Mouse (Mus musculus) limb, embryonic 10.5 days (tissue): ENCODE results near the gene Gm44579. TPM values are rescaled to one million over a fixed set of nuclear protein-coding genes. Genes with fewer than 3 reads are reported as not detected.

Experiments
- DNase-seq: peaks from one replicate; pipeline ENCODE4 v3.0.0-alpha.2; 2017; ENCODE audit warnings: low spot score
- H3K27ac ChIP-seq: fragments of 300-500 bp; sonication (generic); 2 replicates; pipeline ENCODE4 v1.5.1; 2016; ENCODE audit warnings: mild to moderate bottlenecking
- H3K27me3 ChIP-seq: fragments of 300-500 bp; sonication (generic); 2 replicates; pipeline ENCODE4 v1.6.1; 2016; ENCODE audit warnings: low read depth, mild to moderate bottlenecking; ENCODE audit not compliant: poor library complexity, severe bottlenecking
- H3K36me3 ChIP-seq: fragments of 300-500 bp; sonication (generic); 2 replicates; pipeline ENCODE4 v1.6.1; 2016; ENCODE audit warnings: mild to moderate bottlenecking, moderate library complexity
- H3K4me1 ChIP-seq: fragments of 300-500 bp; sonication (generic); 2 replicates; pipeline ENCODE4 v1.6.1; 2016
- H3K4me3 ChIP-seq: fragments of 300-500 bp; sonication (generic); 2 replicates; pipeline ENCODE4 v1.5.1; 2016; ENCODE audit warnings: mild to moderate bottlenecking, moderate library complexity
- H3K9me3 ChIP-seq: fragments of 300-500 bp; sonication (generic); replicated peaks from 2 replicates; pipeline ENCODE4 v1.6.1; 2016; ENCODE audit warnings: mild to moderate bottlenecking
- WGBS: fragments of 180-500 bp; shearing (Covaris S2); methylation state at CpG from one replicate; pipeline ENCODE4 v1.1.7; 2016; 5-methylcytosine and 5-hydroxymethylcytosine counted together
- polyA plus RNA-seq: library from polyadenylated mRNA; unstranded; fragments of >200 nt; fragmentation: Nextera tagmentation; extraction: Ambion mirVana; gene quantifications from 2 replicates; pipeline ENCODE4 v1.2.1, GENCODE M21; 2016

The Gm44579 gene
- polyA plus RNA-seq, 1 experiment from 2014 or later: not detected

DNA sequence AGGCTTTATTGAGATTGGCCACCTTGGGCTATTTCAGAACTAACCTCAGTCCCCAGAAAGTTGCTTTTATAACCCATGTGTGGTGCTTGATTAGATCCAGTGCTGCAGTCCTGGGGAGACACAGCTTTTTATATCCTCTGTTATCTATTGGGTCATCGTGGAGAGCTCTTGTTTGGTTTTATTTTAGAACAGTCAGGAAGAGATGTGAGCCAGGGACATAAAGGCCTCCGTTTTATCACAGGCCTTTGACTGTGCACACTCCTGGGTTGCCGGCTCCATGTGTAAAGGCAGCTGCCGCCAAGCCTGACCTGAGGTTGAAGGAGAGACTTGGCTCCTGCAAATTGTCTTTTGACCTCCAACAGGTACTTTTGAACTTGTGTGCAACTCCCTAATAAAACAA lies 58.2 kb downstream of the Gm44579 start:
- 60% methylated on average over 4 of the region's 4 CpGs for WGBS
- H3K27ac ChIP-seq: no peak overlapping the region

DNA sequence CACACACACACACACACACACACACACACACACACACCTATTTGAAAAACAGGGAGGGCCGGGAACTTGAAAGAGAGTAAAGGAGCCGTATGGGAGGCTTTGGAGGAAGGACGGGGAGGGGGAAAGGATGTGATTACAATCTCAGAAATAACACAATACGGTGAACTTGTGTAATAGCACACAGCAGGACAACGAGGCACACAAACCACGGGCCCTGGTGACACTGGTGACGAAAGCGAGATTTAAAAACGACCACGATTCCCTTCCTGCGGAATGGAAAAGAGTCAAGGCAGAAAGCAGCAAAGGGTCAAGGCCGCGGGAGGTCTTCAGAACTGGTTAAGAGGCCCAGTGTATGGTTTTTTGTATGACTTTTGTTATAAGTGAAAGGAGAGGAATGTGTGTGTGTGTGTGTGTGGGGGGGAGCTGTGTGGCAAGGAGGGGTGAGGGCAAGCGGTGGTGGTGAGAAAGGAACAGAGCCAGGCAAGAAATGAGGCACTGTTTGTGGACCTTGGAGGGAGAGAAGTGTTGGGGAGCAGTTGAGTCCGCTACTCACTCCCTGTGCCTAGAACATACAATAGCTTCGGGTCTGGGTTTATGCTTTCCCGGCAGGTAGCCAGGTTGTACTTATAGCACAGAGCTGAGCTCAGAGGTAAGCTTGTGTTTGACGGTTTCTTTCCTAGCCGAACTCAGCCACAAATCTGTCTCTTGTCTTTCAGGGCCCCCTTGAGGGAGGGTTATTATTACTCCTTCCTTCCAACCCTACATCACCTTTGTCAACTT lies 59.6 kb downstream of the Gm44579 start:
- WGBS: 78% methylated on average over 19 of the region's 19 CpGs
- no peak overlapping the region for H3K4me3 ChIP-seq
- no peaks in the 10 kb centered on the region for H3K9me3 ChIP-seq
- DNase-seq: no peak
- H3K36me3 ChIP-seq: no peaks in the 10 kb centered on the region
- no peaks in the 10 kb centered on the region for H3K4me1 ChIP-seq
- H3K27me3 ChIP-seq: peaks cover 17% of the 10 kb centered on the region
- H3K27ac ChIP-seq: no peak overlapping the region

More for the DNA sequence above, 58.2 kb downstream of the Gm44579 start:
- H3K36me3 ChIP-seq: no peaks in the 10 kb centered on the region
- H3K4me3 ChIP-seq: no peak overlapping the region
- H3K4me1 ChIP-seq: peaks cover 6% of the 10 kb centered on the region
- DNase-seq: no peak
- H3K9me3 ChIP-seq: no peaks in the 10 kb centered on the region
- peaks cover 30% of the 10 kb centered on the region for H3K27me3 ChIP-seq

DNA sequence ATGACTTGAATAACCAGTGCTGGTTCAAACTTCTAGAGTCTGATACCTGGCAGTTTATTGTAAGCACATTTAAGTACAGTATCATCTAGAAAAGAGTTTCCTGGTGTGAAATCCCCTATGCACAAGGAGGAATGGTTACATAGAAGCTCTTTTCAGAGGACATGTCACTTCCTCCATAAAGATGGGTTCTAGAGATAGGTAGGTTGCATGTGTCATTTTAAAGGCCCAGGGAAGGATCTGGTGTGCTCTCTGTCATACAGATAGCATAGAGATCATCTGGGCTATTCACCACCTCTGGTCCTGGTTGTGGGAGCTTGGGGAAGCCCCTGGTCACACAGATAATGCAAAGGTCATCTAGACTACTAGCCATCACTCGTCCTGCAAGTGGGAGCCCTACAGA lies 63.5 kb downstream of the Gm44579 start:
- 83% methylated on average over 1 of the region's 1 CpGs for WGBS
- DNase-seq: no peak
- Histone ChIP-seq H3K36me3 (no peaks in the 10 kb centered on the region), H3K4me1 (no peaks in the 10 kb centered on the region), H3K27ac (no peak overlapping the region), H3K4me3 (no peak overlapping the region), H3K27me3 (no peaks in the 10 kb centered on the region), H3K9me3 (no peaks in the 10 kb centered on the region)

DNA sequence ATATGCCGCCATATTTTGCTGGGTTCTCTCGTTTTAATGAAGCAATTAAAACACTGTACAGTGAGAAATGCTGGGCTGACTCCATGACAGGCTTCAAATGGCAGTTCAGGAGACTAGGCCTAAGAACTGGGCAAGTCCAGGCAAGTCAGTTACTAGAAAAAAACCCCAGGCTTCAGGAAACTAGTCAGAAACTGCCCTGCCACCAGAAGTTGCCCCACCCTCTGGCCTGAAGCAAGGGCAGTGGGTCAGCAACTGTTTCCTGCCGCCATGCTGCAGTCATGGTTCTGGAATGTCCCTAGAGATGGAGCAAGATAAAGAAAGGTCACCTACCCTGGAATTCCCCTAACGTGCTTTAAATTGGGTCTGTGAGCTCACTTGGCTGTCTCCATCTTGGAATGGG lies 64.8 kb downstream of the Gm44579 start:
- no peaks in the 10 kb centered on the region for H3K4me1 ChIP-seq
- no peaks in the 10 kb centered on the region for H3K27me3 ChIP-seq
- H3K36me3 ChIP-seq: no peaks in the 10 kb centered on the region
- no peak overlapping the region for H3K27ac ChIP-seq
- H3K9me3 ChIP-seq: no peaks in the 10 kb centered on the region
- H3K4me3 ChIP-seq: no peak overlapping the region
- 71% methylated on average over 4 of the region's 4 CpGs for WGBS
- no peak for DNase-seq

DNA sequence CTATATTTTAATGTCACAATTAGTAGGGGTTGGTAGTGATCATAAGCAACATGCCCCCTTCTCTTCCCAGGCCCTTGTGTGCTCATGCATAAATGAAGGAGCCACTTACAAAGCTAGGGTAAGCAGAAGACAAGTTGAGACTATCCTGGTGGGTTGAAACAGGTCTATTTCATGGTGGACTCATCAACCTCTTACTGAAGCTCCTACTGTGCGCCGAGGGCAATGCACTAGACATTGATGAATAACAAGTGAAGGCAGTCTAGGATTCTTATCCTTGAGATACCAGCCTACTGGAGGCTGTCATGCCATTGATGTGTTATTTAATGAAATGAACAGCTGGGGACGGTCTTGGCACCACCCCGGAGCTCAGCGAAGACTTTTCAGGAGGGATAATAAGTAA lies 65.5 kb downstream of the Gm44579 start:
- Histone ChIP-seq H3K36me3 (no peaks in the 10 kb centered on the region), H3K27me3 (no peaks in the 10 kb centered on the region), H3K27ac (no peak overlapping the region), H3K4me3 (no peak overlapping the region), H3K9me3 (no peaks in the 10 kb centered on the region), H3K4me1 (no peaks in the 10 kb centered on the region)
- 94% methylated on average over 5 of the region's 5 CpGs for WGBS
- DNase-seq: no peak

DNA sequence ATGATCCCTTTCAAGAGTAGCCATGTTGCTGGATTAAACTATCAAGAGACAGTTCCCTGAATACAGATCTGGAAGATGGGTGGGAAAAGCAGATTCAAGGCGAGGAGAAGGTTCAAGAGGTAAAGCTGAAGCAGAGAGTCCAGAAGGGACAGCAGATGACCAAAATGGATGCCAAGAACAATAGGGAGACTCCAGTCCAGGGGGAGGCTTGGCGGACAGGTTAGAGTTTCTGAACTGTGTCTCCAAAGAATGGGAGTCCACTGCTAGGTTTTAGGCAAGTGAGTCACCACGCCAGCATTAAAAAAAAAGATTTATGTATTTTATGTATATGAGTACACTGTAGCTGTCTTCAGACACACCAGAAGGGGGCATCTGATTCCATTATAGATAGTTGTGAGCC lies 66.1 kb downstream of the Gm44579 start:
- Histone ChIP-seq H3K27me3 (no peaks in the 10 kb centered on the region), H3K36me3 (no peaks in the 10 kb centered on the region), H3K27ac (no peak overlapping the region), H3K9me3 (no peaks in the 10 kb centered on the region), H3K4me1 (no peaks in the 10 kb centered on the region), H3K4me3 (no peak overlapping the region)
- WGBS: 86% methylated on average over 3 of the region's 3 CpGs
- no peak for DNase-seq

DNA sequence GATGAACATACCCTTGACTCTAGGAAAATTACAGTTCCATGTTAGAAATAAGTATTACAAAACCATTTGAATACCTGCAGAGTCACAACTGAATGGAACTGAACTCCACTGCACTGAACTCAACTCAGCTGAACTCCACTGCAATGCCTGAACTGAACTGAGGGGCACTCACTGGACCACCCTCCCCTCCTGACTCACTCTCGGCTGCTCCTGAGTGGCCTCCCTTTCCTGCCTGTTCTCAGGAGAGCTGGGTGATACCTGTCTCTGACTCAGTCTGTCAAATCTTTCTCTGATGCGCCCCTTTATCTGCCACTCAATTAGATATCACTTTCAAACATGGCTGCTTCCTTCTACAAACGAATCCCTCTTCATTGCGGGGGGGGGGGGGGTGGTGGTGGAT lies 66.6 kb downstream of the Gm44579 start:
- Histone ChIP-seq H3K9me3 (no peaks in the 10 kb centered on the region), H3K27me3 (no peaks in the 10 kb centered on the region), H3K27ac (no peak overlapping the region), H3K4me1 (no peaks in the 10 kb centered on the region), H3K36me3 (no peaks in the 10 kb centered on the region), H3K4me3 (no peak overlapping the region)
- no peak for DNase-seq
- WGBS: 67% methylated on average over 4 of the region's 4 CpGs

DNA sequence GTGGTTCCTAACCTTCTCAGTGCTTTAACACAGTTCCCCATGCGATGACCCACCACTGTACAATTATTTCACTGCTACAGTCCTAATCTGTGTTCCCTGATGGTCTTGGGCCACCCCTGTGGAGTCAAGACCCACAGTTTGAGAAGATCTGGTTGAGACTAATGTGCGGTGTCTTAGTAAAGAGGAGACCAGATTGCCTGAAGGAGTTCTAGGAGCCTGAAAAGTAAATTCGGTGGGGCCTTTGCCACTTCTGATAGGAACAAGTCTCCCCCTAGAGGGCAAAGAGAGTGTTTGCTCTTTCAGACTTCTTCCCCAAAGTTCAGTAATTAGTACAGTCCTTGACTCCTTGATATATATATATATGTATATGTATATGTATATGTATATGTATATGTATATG lies 67.2 kb downstream of the Gm44579 start:
- H3K36me3 ChIP-seq: no peaks in the 10 kb centered on the region
- WGBS: 46% methylated on average over 3 of the region's 3 CpGs
- H3K4me3 ChIP-seq: no peak overlapping the region
- no peaks in the 10 kb centered on the region for H3K27me3 ChIP-seq
- no peak for DNase-seq
- no peak overlapping the region for H3K27ac ChIP-seq
- no peaks in the 10 kb centered on the region for H3K9me3 ChIP-seq
- H3K4me1 ChIP-seq: no peaks in the 10 kb centered on the region

DNA sequence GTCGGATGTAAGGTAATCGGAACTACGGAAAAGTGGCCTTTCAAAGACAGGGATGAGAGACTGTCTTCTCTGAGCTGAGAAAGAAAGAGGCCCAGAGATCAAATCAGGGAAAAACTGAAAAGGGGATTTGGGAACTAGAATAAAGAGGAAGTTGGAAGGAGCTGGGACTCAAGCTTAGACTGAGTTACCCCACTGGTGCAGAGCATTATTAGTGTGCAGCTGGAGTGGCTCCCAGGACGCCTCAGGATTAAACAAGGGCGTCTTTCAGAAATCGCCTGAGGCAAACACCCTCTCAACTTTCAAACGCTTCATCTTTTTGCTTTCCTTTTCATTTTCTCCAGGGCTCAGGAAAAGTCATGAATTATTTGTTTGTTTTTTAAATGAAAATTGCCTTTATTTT lies 67.9 kb downstream of the Gm44579 start:
- Histone ChIP-seq H3K36me3 (no peaks in the 10 kb centered on the region), H3K27me3 (no peaks in the 10 kb centered on the region), H3K27ac (no peak overlapping the region), H3K4me3 (no peak overlapping the region), H3K4me1 (no peaks in the 10 kb centered on the region), H3K9me3 (no peaks in the 10 kb centered on the region)
- WGBS: 78% methylated on average over 7 of the region's 7 CpGs
- DNase-seq: no peak

DNA sequence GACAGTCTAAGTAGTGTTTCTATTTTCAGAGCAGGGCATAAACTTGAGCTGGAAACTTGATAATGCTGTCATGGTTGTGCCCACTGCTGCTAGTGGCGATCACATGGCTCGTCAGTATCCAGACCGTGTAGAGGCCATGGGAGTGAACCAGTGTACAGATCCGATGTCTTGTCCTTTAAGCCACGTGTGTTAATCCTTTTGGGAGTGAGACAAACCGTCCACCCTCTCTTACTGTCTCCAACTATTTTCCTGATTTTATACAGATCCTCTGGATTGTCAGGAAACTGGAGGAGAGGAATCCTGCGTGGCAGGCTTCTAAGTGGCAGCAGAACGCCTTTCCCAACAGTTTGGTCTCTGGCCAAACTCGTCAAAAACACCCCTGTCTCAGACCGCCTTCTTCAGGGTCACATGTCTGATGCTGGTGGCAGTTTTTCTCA lies 71.6 kb downstream of the Gm44579 start:
- H3K36me3 ChIP-seq: no peaks in the 10 kb centered on the region
- 82% methylated on average over 10 of the region's 10 CpGs for WGBS
- peaks cover 14% of the 10 kb centered on the region for H3K4me1 ChIP-seq
- no peaks in the 10 kb centered on the region for H3K27me3 ChIP-seq
- DNase-seq: no peak
- no peaks in the 10 kb centered on the region for H3K9me3 ChIP-seq
- no peak overlapping the region for H3K4me3 ChIP-seq
- H3K27ac ChIP-seq: no peak overlapping the region

DNA sequence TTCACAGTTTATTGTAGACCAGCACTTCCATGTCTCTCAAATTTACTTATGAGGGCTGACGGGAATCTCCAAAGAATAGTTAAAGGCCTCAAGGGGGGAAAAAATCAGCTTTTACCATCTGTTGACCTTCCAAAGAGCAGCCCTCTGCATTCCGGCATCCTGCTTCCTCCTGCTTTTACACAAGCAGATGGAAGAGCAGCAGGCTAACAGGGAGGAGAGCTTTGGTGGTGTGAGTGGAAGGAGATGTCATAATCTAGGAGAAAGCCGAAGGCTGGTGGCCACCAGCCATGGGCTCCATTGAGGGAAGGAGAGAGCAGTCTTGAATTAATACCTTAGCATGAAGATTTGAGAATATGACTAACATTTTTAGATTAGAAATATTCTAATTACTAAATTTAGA lies 72.4 kb downstream of the Gm44579 start:
- no peaks in the 10 kb centered on the region for H3K9me3 ChIP-seq
- H3K27me3 ChIP-seq: no peaks in the 10 kb centered on the region
- no peak overlapping the region for H3K4me3 ChIP-seq
- H3K4me1 ChIP-seq: peaks cover 14% of the 10 kb centered on the region
- 85% methylated on average over 3 of the region's 3 CpGs for WGBS
- H3K36me3 ChIP-seq: no peaks in the 10 kb centered on the region
- no peak overlapping the region for H3K27ac ChIP-seq
- no peak for DNase-seq

DNA sequence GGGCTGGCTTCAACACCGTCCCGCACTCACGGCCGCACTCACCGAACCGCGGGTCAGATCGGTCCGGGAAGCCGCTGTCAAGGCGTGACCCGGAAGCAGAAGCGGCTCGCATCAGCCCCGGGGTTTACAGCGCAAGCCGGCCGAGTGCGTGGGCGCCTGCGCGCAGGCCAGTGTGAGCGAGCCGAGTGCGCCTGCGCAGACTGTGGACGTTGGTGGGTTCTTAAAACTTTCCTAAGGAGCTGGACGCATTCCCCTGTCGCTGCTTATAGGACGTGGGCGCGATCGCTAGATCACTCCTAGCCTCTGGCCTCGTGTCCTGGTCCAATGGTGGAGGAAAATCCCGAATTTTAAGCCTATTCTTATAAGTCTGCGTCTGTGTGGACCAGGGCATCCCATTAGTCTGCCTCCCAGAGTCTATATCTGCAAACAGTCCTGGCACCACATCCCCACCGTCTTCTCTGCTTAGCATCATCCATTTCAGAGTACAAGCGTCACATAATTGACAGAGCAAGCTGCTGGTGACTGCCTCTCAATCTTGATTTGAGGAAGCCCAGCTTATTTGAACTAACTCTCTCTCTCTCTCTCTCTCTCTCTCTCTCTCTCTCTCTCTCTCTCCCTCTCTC lies 75.1 kb downstream of the Gm44579 start:
- peak overlapping the region; percentile 100 for H3K4me3 ChIP-seq
- peak overlapping the region; percentile 90 for H3K27ac ChIP-seq
- 1% methylated on average over 38 of the region's 38 CpGs for WGBS
- H3K9me3 ChIP-seq: no peaks in the 10 kb centered on the region
- H3K36me3 ChIP-seq: peaks cover 19% of the 10 kb centered on the region
- peak; percentile 96 for DNase-seq
- peaks cover 14% of the 10 kb centered on the region for H3K4me1 ChIP-seq
- H3K27me3 ChIP-seq: no peaks in the 10 kb centered on the region

DNA sequence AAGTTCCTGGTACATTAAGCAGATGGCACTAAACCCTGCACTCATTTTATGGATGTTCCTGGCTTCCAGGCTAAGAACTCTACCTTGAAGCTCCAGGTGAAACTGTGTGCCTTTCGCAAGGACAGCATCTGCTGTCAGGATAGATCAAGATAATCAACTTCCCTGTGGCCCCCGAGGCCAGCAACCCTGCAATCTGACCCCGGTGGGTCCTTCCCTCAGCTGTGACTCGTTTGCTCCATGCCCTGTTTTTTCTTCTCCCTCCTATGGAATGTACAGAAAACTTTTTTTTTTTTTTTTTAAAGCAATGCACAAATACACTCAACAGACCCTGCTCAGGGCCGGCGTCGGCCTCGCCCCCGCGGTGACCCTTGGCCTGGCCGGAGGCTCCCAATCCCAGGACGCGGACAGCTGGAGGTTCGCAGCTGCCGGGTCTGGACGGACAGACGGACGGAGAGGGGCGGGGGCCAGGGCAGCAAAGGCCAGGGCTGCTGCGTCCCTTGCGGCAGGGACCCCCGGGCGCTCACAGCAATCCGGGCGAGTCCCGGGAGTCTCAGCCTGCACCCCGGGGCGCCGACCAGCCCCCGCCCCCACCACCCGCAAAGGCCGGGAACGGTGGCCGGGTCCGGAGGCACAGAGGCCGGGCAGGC lies 75.8 kb downstream of the Gm44579 start:
- Histone ChIP-seq H3K27ac (peak overlapping the region; percentile 90), H3K9me3 (no peaks in the 10 kb centered on the region), H3K4me3 (peak overlapping the region; percentile 100), H3K4me1 (peaks cover 14% of the 10 kb centered on the region), H3K27me3 (no peaks in the 10 kb centered on the region), H3K36me3 (peaks cover 26% of the 10 kb centered on the region)
- DNase-seq: no peak
- under 1% methylated on average over 36 of the region's 36 CpGs for WGBS
